9 mouse cellular contexts compared by ENCODE assay signal in genomic region chr1:37401687-37402086, GRCm38 (mm10). TPM values are rescaled to one million over a fixed set of nuclear protein-coding genes. Genes with fewer than 3 reads are reported as not detected.
A peak's percentile ranks its signal among the peaks of the same experiment; 100 is the strongest.
DNase-seq lines count a peak whose midpoint lies in the region; ATAC-seq and TF ChIP-seq lines count a peak whose summit lies in the region.
"Had no signal": no experiment of that assay in that cellular context is flagged by ENCODE, and none has a peak within 500 bp of the region (broad histone marks: within the 10 kb centered on the region; RNA-seq: fewer than 3 reads in every experiment).

No protein-coding gene starts in this region.

- peak; percentile 27 for DNase-seq in kidney, adult 11 months
- peak; percentile 53 for DNase-seq in T-cell, adult 2 months (ENCODE audit: low spot score)
- peak; percentile 85 for DNase-seq in cerebellum, postnatal 10 days
- DNase-seq in heart, postnatal 10 days = peak; percentile 68 to 80
- peak; percentile 51 to 53 for DNase-seq in left cerebral cortex, adult 2 months (ENCODE audit: extremely low spot score in 1 of 2, low spot score in 2 of 2)
- DNase-seq in midbrain, postnatal 0 days (ENCODE audit: low spot score) = peak; percentile 61
- DNase-seq in thymus, adult 18-20 months = peak; percentile 12 to 16

- no peak overlapping the region for H3K9ac ChIP-seq in kidney, embryonic 15.5 days
- H3K9ac ChIP-seq in midbrain, postnatal 0 days (replicated peaks; ENCODE audit: low read length, poor library complexity, severe bottlenecking) = no peak overlapping the region

- H3K4me3 ChIP-seq in kidney, embryonic 15.5 days (replicated peaks) = no peak overlapping the region
- H3K4me3 ChIP-seq in left cerebral cortex, adult 2 months = no peak overlapping the region
- no peak overlapping the region for H3K4me3 ChIP-seq in midbrain, postnatal 0 days (ENCODE audit: low read depth, low read length)
- H3K4me3 ChIP-seq: erythroblast, embryonic 14.5 days had no signal

- no peaks in the 10 kb centered on the region for H3K9me3 ChIP-seq in kidney, embryonic 15.5 days (replicated peaks)
- H3K9me3 ChIP-seq in midbrain, postnatal 0 days (ENCODE audit: low read length) = no peaks in the 10 kb centered on the region

- WGBS in kidney, embryonic 15.5 days = 57% methylated on average over 4 of the region's 4 CpGs
- 54% methylated on average over 4 of the region's 4 CpGs for WGBS in midbrain, postnatal 0 days

- H3K27ac ChIP-seq in kidney, embryonic 15.5 days = no peak overlapping the region
- H3K27ac ChIP-seq in left cerebral cortex, adult 2 months = no peak overlapping the region
- no peak overlapping the region for H3K27ac ChIP-seq in midbrain, postnatal 0 days (ENCODE audit: low read depth, low read length)

- H3K4me1 ChIP-seq in kidney, embryonic 15.5 days = peaks cover 23% of the 10 kb centered on the region
- no peaks in the 10 kb centered on the region for H3K4me1 ChIP-seq in midbrain, postnatal 0 days (ENCODE audit: insufficient read depth, low read length)

- peak; percentile 79 for TF ChIP-seq CTCF in left cerebral cortex, adult 2 months (IDR thresholded peaks at IDR 0.05)
- TF ChIP-seq CTCF in midbrain, postnatal 0 days (IDR thresholded peaks at IDR 0.05) = peak; percentile 80

- H3K4me2 ChIP-seq in kidney, embryonic 15.5 days = no peak overlapping the region
- no peak overlapping the region for H3K4me2 ChIP-seq in midbrain, postnatal 0 days (ENCODE audit: low read depth, low read length, poor library complexity, severe bottlenecking)

- H3K27me3 ChIP-seq in kidney, embryonic 15.5 days = no peaks in the 10 kb centered on the region
- no peaks in the 10 kb centered on the region for H3K27me3 ChIP-seq in midbrain, postnatal 0 days (ENCODE audit: insufficient read depth, low read length)

- intact Hi-C loops in heart, postnatal 10 days (cut with DNase I) = loop anchor here (1.0 to 10.0 kb wide), 2 partner anchors 129 to 617 kb away; no protein-coding TSS in a partner anchor
- intact Hi-C loops in left cerebral cortex, adult 2 months (cut with DNase I) = loop anchor here (1.0 to 10.0 kb wide), 2 partner anchors 129 to 667 kb away; no protein-coding TSS in a partner anchor

- peaks cover 3% of the 10 kb centered on the region; the same call in 1 of the 2 replicates for H3K36me3 ChIP-seq in kidney, embryonic 15.5 days
- peaks cover 50% of the 10 kb centered on the region for H3K36me3 ChIP-seq in midbrain, postnatal 0 days (ENCODE audit: insufficient read depth, low read length)

- ATAC-seq in kidney, embryonic 15.5 days (replicated peaks; ENCODE audit: low FRiP score) = no peak
- no peak for ATAC-seq in midbrain, postnatal 0 days (ENCODE audit: low FRiP score)

RNA-seq across cellular contexts. Expression of gene Coa5, which starts 28.2 kb away (rescaled TPM):
- 48.8 and 48.9 TPM in 2 replicates for polyA plus RNA-seq in kidney, embryonic 15.5 days (2015; fragmentation: Nextera tagmentation; extraction: Ambion mirVana)
- total RNA-seq in heart, postnatal 10 days (2021) = 10 to 100 TPM; 87.8 to 94.6 TPM
- 10 to 100 TPM; 63.5 to 64.2 TPM for total RNA-seq in left cerebral cortex, adult 2 months (2021)
- total RNA-seq in midbrain, postnatal 0 days (2014; rRNA removed) = 50.4 and 52.2 TPM in 2 replicates
- 42.9 and 44.5 TPM in 2 replicates for polyA plus RNA-seq in midbrain, postnatal 0 days (2015; fragmentation: Nextera tagmentation; extraction: Ambion mirVana)

RNA-seq across cellular contexts. Expression of gene Unc50, which starts 28.3 kb away (rescaled TPM):
- polyA plus RNA-seq in kidney, embryonic 15.5 days (2015; fragmentation: Nextera tagmentation; extraction: Ambion mirVana) = 128 and 140 TPM in 2 replicates
- 10 to 100 TPM; 38.5 to 40.5 TPM for total RNA-seq in heart, postnatal 10 days (2021)
- total RNA-seq in left cerebral cortex, adult 2 months (2021) = 10 to 100 TPM; 55.5 to 59.7 TPM
- total RNA-seq in midbrain, postnatal 0 days (2014; rRNA removed) = 62.4 and 98.7 TPM in 2 replicates
- polyA plus RNA-seq in midbrain, postnatal 0 days (2015; fragmentation: Nextera tagmentation; extraction: Ambion mirVana) = 131 and 134 TPM in 2 replicates

Comparison
In these comparisons a context has a peak if more than half of its experiments do, and no peak if none do; other contexts are left out.
1. DNase-seq: peak in every context shown above with its lines; median percentile 85 in cerebellum, postnatal 10 days; 74 in heart, postnatal 10 days; 61 in midbrain, postnatal 0 days; 53 in T-cell, adult 2 months; 52 in left cerebral cortex, adult 2 months; 27 in kidney, adult 11 months; 14 in thymus, adult 18-20 months.